Mouse (Mus musculus) lung, postnatal 0 days (tissue): ENCODE data around the gene App. TPM values are rescaled to one million over a fixed set of nuclear protein-coding genes. Genes with fewer than 3 reads are reported as not detected.
A peak's percentile ranks its signal among the peaks of the same experiment; 100 is the strongest.

Experiments
- ATAC-seq: fragments of 200-750 bp; cut with Nextera tagmentation; 2 replicates; pipeline ENCODE4 v1.8.0; 2017; ENCODE audit warnings: moderate library complexity
- DNase-seq: peaks from one replicate; pipeline ENCODE4 v3.0.0-alpha.2; 2016; ENCODE audit warnings: low spot score
- H3K27ac ChIP-seq: fragments of 300-500 bp; sonication (generic); 2 replicates; pipeline ENCODE4 v1.5.1; 2014; ENCODE audit warnings: antibody characterized with exemption, mild to moderate bottlenecking, low read length, mixed read lengths
- H3K27me3 ChIP-seq: fragments of 300-500 bp; sonication (generic); replicated peaks from 2 replicates; pipeline ENCODE4 v1.6.1; 2014; ENCODE audit warnings: low read length, mixed read lengths; ENCODE audit not compliant: insufficient read depth
- H3K36me3 ChIP-seq: fragments of 300-500 bp; sonication (generic); 2 replicates; pipeline ENCODE4 v1.6.1; 2014; ENCODE audit warnings: low read length, mixed read lengths; ENCODE audit not compliant: insufficient read depth
- H3K4me1 ChIP-seq: fragments of 300-500 bp; sonication (generic); 2 replicates; pipeline ENCODE4 v1.6.1; 2014; ENCODE audit warnings: antibody characterized with exemption, low read depth, low read length, mixed read lengths; ENCODE audit not compliant: insufficient read depth
- H3K4me2 ChIP-seq: fragments of 300-500 bp; sonication (generic); replicated peaks from 2 replicates; pipeline ENCODE4 v1.6.1; 2014; ENCODE audit warnings: low read depth, mild to moderate bottlenecking, low read length, moderate library complexity, mixed read lengths
- H3K4me3 ChIP-seq: fragments of 300-500 bp; sonication (generic); 2 replicates; pipeline ENCODE4 v1.5.1; 2014; ENCODE audit warnings: low read depth, low read length
- H3K9ac ChIP-seq: fragments of 300-500 bp; sonication (generic); replicated peaks from 2 replicates; pipeline ENCODE4 v1.6.1; 2014; ENCODE audit warnings: low read depth, mild to moderate bottlenecking
- H3K9me3 ChIP-seq: fragments of 300-500 bp; sonication (generic); 2 replicates; pipeline ENCODE4 v1.6.1; 2016; ENCODE audit warnings: low read length, mixed read lengths
- CTCF ChIP-seq: IDR thresholded peaks from 2 replicates; pipeline ENCODE4 v1.5.1; 2016; ENCODE audit warnings: antibody characterized with exemption, mild to moderate bottlenecking
- EP300 ChIP-seq: IDR thresholded peaks from 2 replicates; pipeline ENCODE4 v1.6.1; 2016; ENCODE audit warnings: antibody characterized with exemption, mild to moderate bottlenecking, control low read depth
- WGBS: fragments of 180-500 bp; shearing (Covaris S2); extraction: QIAGEN DNeasy Blood & Tissue Kit; methylation state at CpG from one replicate; pipeline ENCODE4 v1.1.7; 2014; 5-methylcytosine and 5-hydroxymethylcytosine counted together
- polyA plus RNA-seq: library from polyadenylated mRNA; unstranded; fragments of >200 nt; fragmentation: Nextera tagmentation; extraction: Ambion mirVana; gene quantifications from 2 replicates; pipeline ENCODE4 v1.2.1, GENCODE M21; 2015

The App gene
- polyA plus RNA-seq, 1 experiment from 2014 or later, result 425 TPM

- peaks cover 4% of the 10 kb centered on the region; the same call in 1 of the 2 replicates for H3K4me1 ChIP-seq
- no peak overlapping the region for H3K27ac ChIP-seq
- peaks cover 9% of the 10 kb centered on the region for H3K36me3 ChIP-seq
- ATAC-seq (no peak), DNase-seq (no peak)
- no peak overlapping the region for H3K9ac ChIP-seq
- 85% methylated on average over 12 of the region's 12 CpGs for WGBS
- H3K27me3 ChIP-seq, result no peaks in the 10 kb centered on the region
- H3K4me3 ChIP-seq, result no peak overlapping the region
- no peaks in the 10 kb centered on the region for H3K9me3 ChIP-seq
- no peak overlapping the region for H3K4me2 ChIP-seq
- no peak for TF ChIP-seq EP300
- TF ChIP-seq CTCF, result no peak
Observed at GRCm38 (mm10) chr16:85072624-85073023, 100.9 kb downstream of the App start.

- 86% methylated on average over 12 of the region's 12 CpGs for WGBS
- TF ChIP-seq CTCF (no peak), EP300 (0 out of 2 replicates have a peak, but pooled peaks have one; percentile 29)
- Histone ChIP-seq H3K4me3 (no peak overlapping the region), H3K9me3 (no peaks in the 10 kb centered on the region), H3K36me3 (peaks cover 9% of the 10 kb centered on the region), H3K27ac (no peak overlapping the region), H3K27me3 (no peaks in the 10 kb centered on the region), H3K4me1 (peaks cover 4% of the 10 kb centered on the region; the same call in 1 of the 2 replicates), H3K9ac (no peak overlapping the region), H3K4me2 (no peak overlapping the region)
- ATAC-seq (0 out of 2 replicates have a peak, but pooled peaks have one; percentile 20), DNase-seq (peak; percentile 27)
Observed at GRCm38 (mm10) chr16:85071791-85072190, 101.8 kb downstream of the App start.

GRCm38 (mm10) chr16:85071248-85071647 is 102.3 kb downstream of the App start:
- no peak overlapping the region for H3K4me2 ChIP-seq
- peaks cover 4% of the 10 kb centered on the region; the same call in 1 of the 2 replicates for H3K4me1 ChIP-seq
- no peak for DNase-seq
- no peak overlapping the region for H3K9ac ChIP-seq
- TF ChIP-seq CTCF (no peak), EP300 (no peak)
- 97% methylated on average over 1 of the region's 1 CpGs for WGBS
- no peak overlapping the region for H3K4me3 ChIP-seq
- no peak overlapping the region for H3K27ac ChIP-seq
- peaks cover 8% of the 10 kb centered on the region for H3K36me3 ChIP-seq
- H3K9me3 ChIP-seq, result no peaks in the 10 kb centered on the region
- no peak for ATAC-seq
- no peaks in the 10 kb centered on the region for H3K27me3 ChIP-seq

GRCm38 (mm10) chr16:85067254-85067893 is 106.2 kb downstream of the App start:
- no peak overlapping the region for H3K4me2 ChIP-seq
- peaks cover 4% of the 10 kb centered on the region; the same call in 1 of the 2 replicates for H3K4me1 ChIP-seq
- no peak overlapping the region for H3K9ac ChIP-seq
- ATAC-seq (peak; percentile 56; the same call in 1 of the 2 replicates), DNase-seq (peak; percentile 42)
- no peaks in the 10 kb centered on the region for H3K27me3 ChIP-seq
- 55% methylated on average over 13 of the region's 13 CpGs for WGBS
- no peak for TF ChIP-seq EP300
- TF ChIP-seq CTCF, result no peak
- H3K36me3 ChIP-seq, result no peaks in the 10 kb centered on the region
- H3K27ac ChIP-seq, result no peak overlapping the region
- H3K9me3 ChIP-seq, result no peaks in the 10 kb centered on the region
- no peak overlapping the region for H3K4me3 ChIP-seq

- no peak for ATAC-seq
- no peaks in the 10 kb centered on the region for H3K9me3 ChIP-seq
Observed at GRCm38 (mm10) chr16:85066227-85066626, 107.3 kb downstream of the App start.

GRCm38 (mm10) chr16:85064800-85065199 is 108.8 kb downstream of the App start:
- 95% methylated on average over 4 of the region's 6 CpGs for WGBS

More at GRCm38 (mm10) chr16:85066227-85066626, 107.3 kb downstream of the App start:
- Histone ChIP-seq H3K9ac (no peak overlapping the region), H3K27me3 (no peaks in the 10 kb centered on the region), H3K4me2 (no peak overlapping the region), H3K4me3 (no peak overlapping the region), H3K27ac (no peak overlapping the region), H3K4me1 (peaks cover 4% of the 10 kb centered on the region; the same call in 1 of the 2 replicates), H3K36me3 (no peaks in the 10 kb centered on the region)
- TF ChIP-seq CTCF, result no peak
- TF ChIP-seq EP300, result no peak
- no peak for DNase-seq
- 66% methylated on average over 11 of the region's 11 CpGs for WGBS

More at GRCm38 (mm10) chr16:85064800-85065199, 108.8 kb downstream of the App start:
- H3K27ac ChIP-seq, result no peak overlapping the region
- H3K9me3 ChIP-seq, result no peaks in the 10 kb centered on the region
- no peak overlapping the region for H3K9ac ChIP-seq
- H3K36me3 ChIP-seq, result no peaks in the 10 kb centered on the region
- H3K4me3 ChIP-seq, result no peak overlapping the region
- TF ChIP-seq EP300, result no peak
- no peak for TF ChIP-seq CTCF
- H3K4me1 ChIP-seq, result peaks cover 4% of the 10 kb centered on the region; the same call in 1 of the 2 replicates
- DNase-seq, result no peak
- H3K4me2 ChIP-seq, result no peak overlapping the region
- no peak for ATAC-seq
- H3K27me3 ChIP-seq, result no peaks in the 10 kb centered on the region
